In the genomic region with DNA sequence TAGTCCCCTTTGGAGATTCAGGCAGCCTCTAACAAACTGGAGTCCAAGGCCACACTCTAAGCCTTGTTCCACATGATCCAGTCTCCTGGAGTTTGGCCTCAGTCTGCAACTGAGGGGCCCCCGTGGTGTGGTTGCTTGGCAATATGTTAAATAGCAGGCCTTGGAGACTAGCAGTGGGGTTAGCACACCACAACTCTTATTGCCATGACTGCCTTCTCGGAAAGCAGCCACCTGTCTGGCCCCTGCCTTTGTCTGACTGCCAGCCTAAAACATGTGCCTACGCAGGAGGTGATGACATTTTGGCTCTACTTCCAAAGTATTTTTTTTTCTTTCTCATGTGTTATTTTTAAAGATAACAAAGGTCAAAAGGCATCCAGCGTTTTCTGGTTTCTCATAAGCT, we compare ENCODE assay signal across 12 mouse cellular contexts. TPM values are rescaled to one million over a fixed set of nuclear protein-coding genes. Genes with fewer than 3 reads are reported as not detected.
A peak's percentile ranks its signal among the peaks of the same experiment; 100 is the strongest.
DNase-seq lines count a peak whose midpoint lies in the region; ATAC-seq lines count a peak whose summit lies in the region.
"Had no signal": no experiment of that assay in that cellular context is flagged by ENCODE, and none has a peak within 500 bp of the region (broad histone marks: within the 10 kb centered on the region; RNA-seq: fewer than 3 reads in every experiment).

No protein-coding gene starts in this region.

- no peaks in the 10 kb centered on the region for H3K4me1 ChIP-seq in kidney, embryonic 16.5 days (ENCODE audit: insufficient read depth, low read length)

- H3K27ac ChIP-seq in kidney, embryonic 16.5 days (ENCODE audit: low read length): peak overlapping the region; percentile 69

- peaks cover 15% of the 10 kb centered on the region; the same call in 1 of the 2 replicates for H3K27me3 ChIP-seq in kidney, embryonic 16.5 days (ENCODE audit: insufficient read depth, low read length)

- no peak overlapping the region for H3K9ac ChIP-seq in kidney, embryonic 16.5 days (replicated peaks; ENCODE audit: low read length)
- H3K9ac ChIP-seq: lung, embryonic 14.5 days had no signal

- no peak overlapping the region for H3K4me2 ChIP-seq in kidney, embryonic 16.5 days (replicated peaks; ENCODE audit: low read depth, low read length)
- H3K4me2 ChIP-seq: lung, embryonic 14.5 days had no signal

- H3K9me3 ChIP-seq in kidney, embryonic 16.5 days (ENCODE audit: low read length): no peaks in the 10 kb centered on the region

- H3K4me3 ChIP-seq in kidney, embryonic 16.5 days (ENCODE audit: low read length): no peak overlapping the region

- H3K36me3 ChIP-seq in kidney, embryonic 16.5 days (ENCODE audit: insufficient read depth, low read length): no peaks in the 10 kb centered on the region

- WGBS in kidney, embryonic 16.5 days: 52% methylated on average over 4 of the region's 4 CpGs

- peak; percentile 10 for DNase-seq in embryo, embryonic 10 days (ENCODE audit: low spot score)
- no peak for DNase-seq in embryo, embryonic 9.5 days (ENCODE audit: extremely low spot score)
- DNase-seq in testis, postnatal 14 days (ENCODE audit: low spot score): peak; percentile 3
- no peak for DNase-seq in testis, postnatal 10 days (ENCODE audit: low spot score)
- DNase-seq in heart, adult 18-20 months: no peak
- DNase-seq in frontal cortex, postnatal 25 days (ENCODE audit: low spot score in 2 of 2): no peak
- DNase-seq: lung, embryonic 14.5 days had no signal

- peak; percentile 74 for ATAC-seq in kidney, embryonic 16.5 days (ENCODE audit: low FRiP score, low TSS enrichment)
- ATAC-seq in CD4-positive, CD25-positive, alpha-beta regulatory T cell, adult 4 months: no peak

RNA-seq across cellular contexts. Expression of gene Cldn2, which starts 7.5 kb away (rescaled TPM):
- 54.9 and 64.7 TPM in 2 replicates for polyA plus RNA-seq in kidney, embryonic 16.5 days (2015; fragmentation: Nextera tagmentation; extraction: Ambion mirVana)
- total RNA-seq in heart, adult 18-20 months (2021): not detected
- not detected for polyA plus RNA-seq in CD4-positive, CD25-positive, alpha-beta regulatory T cell, adult 4 months (2017; shearing (Covaris generic))
- polyA plus RNA-seq: C2C12; heart, embryonic 14.5 days; lung, embryonic 14.5 days had no signal

RNA-seq across cellular contexts. Expression of gene Ripply1, which starts 25.9 kb away (rescaled TPM):
- polyA plus RNA-seq in kidney, embryonic 16.5 days (2015; fragmentation: Nextera tagmentation; extraction: Ambion mirVana): not detected in 2 replicates
- not detected for total RNA-seq in heart, adult 18-20 months (2021)
- not detected for polyA plus RNA-seq in CD4-positive, CD25-positive, alpha-beta regulatory T cell, adult 4 months (2017; shearing (Covaris generic))
- polyA plus RNA-seq: C2C12; heart, embryonic 14.5 days; lung, embryonic 14.5 days; spleen, adult 2 months had no signal

Comparison
In these comparisons a context has a peak if more than half of its experiments do, and no peak if none do; other contexts are left out.
1. DNase-seq: peak in embryo, embryonic 10 days (single experiment) and testis, postnatal 14 days (single experiment); none in embryo, embryonic 9.5 days (single experiment), testis, postnatal 10 days (single experiment), heart, adult 18-20 months (0 of 2) and frontal cortex, postnatal 25 days (0 of 2).
2. RNA of gene Cldn2, which starts 7.5 kb away (polyA plus RNA-seq): 54.9 to 64.7 TPM in kidney, embryonic 16.5 days; not detected in CD4-positive, CD25-positive, alpha-beta regulatory T cell, adult 4 months; every median in the first group is over 10 times any median in the second.